Mouse (Mus musculus) limb, embryonic 13.5 days (tissue): Measurements from ENCODE around the gene Fam196b. TPM values are rescaled to one million over a fixed set of nuclear protein-coding genes. Genes with fewer than 3 reads are reported as not detected.
A peak's percentile ranks its signal among the peaks of the same experiment; 100 is the strongest.

Experiments used
- ATAC-seq: fragments of 200-750 bp; cut with Nextera tagmentation; 2 replicates; pipeline ENCODE4 v1.8.0; 2017; ENCODE audit warnings: low read depth, moderate number of reproducible peaks, moderate TSS enrichment; ENCODE audit not compliant: low FRiP score
- H3K27ac ChIP-seq: fragments of 300-500 bp; sonication (generic); 2 replicates; pipeline ENCODE4 v1.5.1; 2015; ENCODE audit warnings: inconsistent platforms, mild to moderate bottlenecking, moderate library complexity
- H3K27me3 ChIP-seq: fragments of 300-500 bp; sonication (generic); 2 replicates; pipeline ENCODE4 v1.6.1; 2015; ENCODE audit warnings: mild to moderate bottlenecking, inconsistent platforms
- H3K36me3 ChIP-seq: fragments of 300-500 bp; sonication (generic); 2 replicates; pipeline ENCODE4 v1.6.1; 2015; ENCODE audit warnings: inconsistent platforms, mild to moderate bottlenecking, moderate library complexity
- H3K4me1 ChIP-seq: fragments of 300-500 bp; sonication (generic); 2 replicates; pipeline ENCODE4 v1.6.1; 2015; ENCODE audit warnings: inconsistent platforms
- H3K4me2 ChIP-seq: fragments of 300-500 bp; sonication (generic); replicated peaks from 2 replicates; pipeline ENCODE4 v1.6.1; 2015; ENCODE audit warnings: inconsistent platforms, mild to moderate bottlenecking, moderate library complexity
- H3K4me3 ChIP-seq: fragments of 300-500 bp; sonication (generic); 2 replicates; pipeline ENCODE4 v1.5.1; 2015; ENCODE audit warnings: moderate library complexity, mild to moderate bottlenecking, inconsistent platforms
- H3K9ac ChIP-seq: fragments of 300-500 bp; sonication (generic); 2 replicates; pipeline ENCODE4 v1.6.1; 2015; ENCODE audit warnings: mild to moderate bottlenecking, inconsistent platforms
- H3K9me3 ChIP-seq: fragments of 300-500 bp; sonication (generic); 2 replicates; pipeline ENCODE4 v1.6.1; 2016; ENCODE audit warnings: inconsistent platforms
- WGBS: fragments of 180-500 bp; shearing (Covaris S2); methylation state at CpG from one replicate; pipeline ENCODE4 v1.1.7; 2015; 5-methylcytosine and 5-hydroxymethylcytosine counted together
- polyA plus RNA-seq: library from polyadenylated mRNA; unstranded; fragments of >200 nt; fragmentation: Nextera tagmentation; extraction: Ambion mirVana; gene quantifications from 2 replicates; pipeline ENCODE4 v1.2.1, GENCODE M21; 2015

The Fam196b gene
- 2.1 and 2.2 TPM in 2 replicates for polyA plus RNA-seq

DNA sequence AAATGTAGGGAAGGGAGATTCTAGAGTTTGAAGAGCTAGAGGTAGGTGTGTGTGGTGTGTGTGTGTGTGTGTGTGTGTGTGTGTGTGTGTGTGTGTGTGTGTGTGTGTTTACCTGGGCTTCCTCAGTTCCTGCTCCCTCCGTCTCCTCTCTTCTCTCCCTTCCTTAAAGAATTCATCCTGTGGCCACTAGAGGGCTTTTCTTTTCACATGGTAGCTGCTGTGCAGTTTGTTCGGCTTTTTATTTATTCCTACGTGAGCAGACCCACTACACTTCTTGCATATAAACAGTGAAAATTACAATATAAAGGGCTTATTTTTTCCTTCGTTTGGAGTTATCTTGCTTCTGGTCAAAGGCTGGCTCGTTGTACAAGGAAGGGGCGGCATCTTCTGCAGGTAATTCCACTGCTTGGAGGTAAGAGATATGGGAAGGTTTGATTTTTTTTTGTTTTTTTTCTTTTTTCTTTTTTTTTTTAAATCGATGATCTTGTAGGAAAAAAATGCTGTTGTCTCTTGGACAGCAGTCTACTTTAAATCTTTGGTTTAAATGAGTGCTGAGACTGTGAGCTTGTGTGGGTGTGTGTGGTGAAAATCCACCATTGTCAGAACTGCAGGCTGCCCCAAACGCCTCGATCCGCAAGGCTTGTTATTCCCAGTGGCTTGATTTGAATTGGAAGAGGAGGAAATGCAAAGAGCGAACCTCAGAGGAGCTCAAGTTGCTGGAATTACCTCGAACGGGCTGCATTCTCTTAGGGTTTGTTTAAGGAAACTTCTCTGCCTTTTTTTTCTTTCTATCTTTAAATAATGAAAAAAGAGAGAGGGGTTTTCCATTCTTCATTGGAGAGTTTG is at the start of gene Fam196b:
Gene Fam196b (plus strand): TSS at position 289 of the 846 bp plus-strand sequence.
- H3K36me3 ChIP-seq: no peaks in the 10 kb centered on the region
- H3K9ac ChIP-seq: 0 out of 2 replicates have a peak within 1 kb of the TSS, but pooled peaks have one; percentile 25
- peak within 1 kb of the TSS; percentile 41 for H3K4me3 ChIP-seq
- H3K4me1 ChIP-seq: peaks cover 27% of the 10 kb centered on the region
- H3K27ac ChIP-seq: no peak within 1 kb of the TSS
- peaks cover 2% of the 10 kb centered on the region; the same call in 1 of the 2 replicates for H3K27me3 ChIP-seq
- H3K4me2 ChIP-seq: peak within 1 kb of the TSS; percentile 65
- 2% methylated on average over 12 of the region's 13 CpGs for WGBS
- no peaks in the 10 kb centered on the region for H3K9me3 ChIP-seq
- 0 out of 2 replicates have a peak, but pooled peaks have one; percentile 55 for ATAC-seq

DNA sequence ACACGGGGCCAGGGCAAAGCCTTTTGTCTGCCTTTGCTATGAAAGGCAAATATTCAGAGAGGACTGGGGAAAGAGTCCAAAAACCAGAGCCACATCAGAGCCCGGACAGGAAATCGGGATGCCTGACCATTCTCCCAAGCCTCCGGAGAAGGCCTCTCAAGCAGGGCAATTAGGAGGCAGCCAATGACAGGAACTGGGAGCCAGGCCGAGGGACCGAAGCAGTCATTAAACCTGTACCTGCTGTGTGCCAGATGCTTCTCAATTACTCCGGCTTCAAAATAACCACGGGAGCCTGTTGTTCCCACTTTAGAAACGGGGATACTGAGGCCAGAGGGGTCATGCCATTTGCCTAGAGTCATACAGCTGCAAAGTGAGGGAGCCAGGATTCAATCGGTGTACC is 42.6 kb upstream of the Fam196b start:
- WGBS: 21% methylated on average over 10 of the region's 10 CpGs
- no peak overlapping the region for H3K4me2 ChIP-seq
- H3K27ac ChIP-seq: no peak overlapping the region
- H3K4me1 ChIP-seq: peaks cover 8% of the 10 kb centered on the region; the same call in 1 of the 2 replicates
- H3K4me3 ChIP-seq: no peak overlapping the region
- no peak overlapping the region for H3K9ac ChIP-seq
- H3K36me3 ChIP-seq: no peaks in the 10 kb centered on the region
- no peaks in the 10 kb centered on the region for H3K27me3 ChIP-seq
- no peaks in the 10 kb centered on the region for H3K9me3 ChIP-seq
- ATAC-seq: no peak

DNA sequence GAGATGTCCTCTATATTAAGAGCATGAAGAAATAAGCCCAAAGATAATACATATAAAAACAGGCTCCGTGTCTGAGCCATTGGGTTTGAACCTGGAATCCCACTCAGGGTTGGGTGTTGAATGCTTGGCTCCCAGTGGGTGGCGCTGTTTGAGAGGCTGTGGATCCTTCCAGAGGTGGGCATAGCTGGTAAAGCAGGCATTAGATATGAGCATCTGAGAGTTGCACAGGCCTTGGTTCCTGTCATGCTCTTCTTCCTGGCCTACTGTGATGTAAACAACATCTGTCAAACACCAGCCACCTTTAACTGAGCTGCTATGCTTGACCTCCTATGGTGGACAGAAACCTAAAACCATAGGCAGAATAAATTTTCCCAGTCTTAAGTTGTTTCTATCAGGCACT is 38.7 kb upstream of the Fam196b start:
- Histone ChIP-seq H3K4me3 (no peak overlapping the region), H3K9me3 (no peaks in the 10 kb centered on the region), H3K9ac (no peak overlapping the region), H3K27me3 (no peaks in the 10 kb centered on the region), H3K4me1 (peaks cover 8% of the 10 kb centered on the region; the same call in 1 of the 2 replicates), H3K4me2 (no peak overlapping the region), H3K36me3 (no peaks in the 10 kb centered on the region), H3K27ac (no peak overlapping the region)
- no peak for ATAC-seq
- WGBS: 48% methylated on average over 2 of the region's 2 CpGs

DNA sequence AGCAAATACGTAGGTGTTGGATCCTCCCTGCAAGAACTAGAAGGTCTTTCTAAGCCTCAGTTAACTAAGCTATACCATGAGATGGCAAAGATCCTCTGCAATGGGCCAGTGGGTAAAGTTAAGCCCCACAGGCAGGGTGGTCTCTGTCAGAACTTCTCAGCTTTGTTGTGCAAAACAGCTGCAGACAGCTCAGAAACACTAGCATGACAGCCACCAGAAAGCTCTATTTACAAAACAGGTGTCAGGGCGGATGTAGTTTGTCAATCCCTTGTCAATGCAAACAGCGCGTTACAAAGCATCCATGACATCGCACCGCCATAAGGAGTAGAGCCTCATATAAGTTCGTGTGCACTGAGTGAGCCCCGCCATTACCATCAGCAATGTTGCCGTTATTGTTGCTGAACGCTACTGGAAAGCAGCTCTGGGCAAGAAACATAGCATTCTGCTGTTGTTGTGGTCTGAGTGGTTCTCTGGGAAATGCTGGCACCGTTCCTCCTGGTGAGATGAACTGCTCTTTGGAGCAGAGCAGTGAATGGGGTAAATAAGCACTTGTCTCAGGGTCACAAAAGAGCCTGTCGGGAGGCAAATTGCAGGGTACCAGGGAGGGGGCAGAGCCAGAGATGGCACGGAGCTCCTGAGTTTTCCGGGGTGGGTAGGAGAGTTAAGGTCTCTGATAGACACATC is 38.1 kb upstream of the Fam196b start:
- WGBS: 70% methylated on average over 14 of the region's 14 CpGs
- H3K4me2 ChIP-seq: no peak overlapping the region
- H3K4me3 ChIP-seq: no peak overlapping the region
- ATAC-seq: no peak
- H3K9ac ChIP-seq: no peak overlapping the region
- peaks cover 8% of the 10 kb centered on the region; the same call in 1 of the 2 replicates for H3K4me1 ChIP-seq
- no peaks in the 10 kb centered on the region for H3K36me3 ChIP-seq
- H3K9me3 ChIP-seq: no peaks in the 10 kb centered on the region
- no peak overlapping the region for H3K27ac ChIP-seq
- no peaks in the 10 kb centered on the region for H3K27me3 ChIP-seq

DNA sequence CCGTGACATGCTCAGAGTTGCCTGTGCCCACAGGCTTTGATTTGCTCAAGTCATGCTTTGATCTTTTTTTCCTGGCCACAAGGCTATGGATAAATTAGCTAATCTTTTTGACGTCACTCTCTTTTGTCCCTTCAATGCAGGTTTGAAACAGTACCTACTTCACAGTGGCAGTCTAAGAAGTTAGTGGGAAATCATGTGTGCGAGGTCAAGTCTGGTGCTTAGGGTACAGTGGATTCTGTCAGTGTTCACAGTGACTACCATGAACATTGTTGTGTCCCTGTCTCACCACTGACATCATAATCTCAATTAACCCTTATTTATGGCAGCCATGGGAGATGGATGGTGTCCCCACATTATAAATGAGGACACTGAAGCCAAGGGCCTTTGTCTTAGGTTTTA is 37.6 kb upstream of the Fam196b start:
- 70% methylated on average over 3 of the region's 3 CpGs for WGBS
- H3K36me3 ChIP-seq: no peaks in the 10 kb centered on the region
- no peak overlapping the region for H3K4me3 ChIP-seq
- peaks cover 3% of the 10 kb centered on the region; the same call in 1 of the 2 replicates for H3K4me1 ChIP-seq
- no peak overlapping the region for H3K9ac ChIP-seq
- no peak overlapping the region for H3K4me2 ChIP-seq
- H3K27ac ChIP-seq: no peak overlapping the region
- H3K27me3 ChIP-seq: no peaks in the 10 kb centered on the region
- no peaks in the 10 kb centered on the region for H3K9me3 ChIP-seq
- ATAC-seq: no peak

DNA sequence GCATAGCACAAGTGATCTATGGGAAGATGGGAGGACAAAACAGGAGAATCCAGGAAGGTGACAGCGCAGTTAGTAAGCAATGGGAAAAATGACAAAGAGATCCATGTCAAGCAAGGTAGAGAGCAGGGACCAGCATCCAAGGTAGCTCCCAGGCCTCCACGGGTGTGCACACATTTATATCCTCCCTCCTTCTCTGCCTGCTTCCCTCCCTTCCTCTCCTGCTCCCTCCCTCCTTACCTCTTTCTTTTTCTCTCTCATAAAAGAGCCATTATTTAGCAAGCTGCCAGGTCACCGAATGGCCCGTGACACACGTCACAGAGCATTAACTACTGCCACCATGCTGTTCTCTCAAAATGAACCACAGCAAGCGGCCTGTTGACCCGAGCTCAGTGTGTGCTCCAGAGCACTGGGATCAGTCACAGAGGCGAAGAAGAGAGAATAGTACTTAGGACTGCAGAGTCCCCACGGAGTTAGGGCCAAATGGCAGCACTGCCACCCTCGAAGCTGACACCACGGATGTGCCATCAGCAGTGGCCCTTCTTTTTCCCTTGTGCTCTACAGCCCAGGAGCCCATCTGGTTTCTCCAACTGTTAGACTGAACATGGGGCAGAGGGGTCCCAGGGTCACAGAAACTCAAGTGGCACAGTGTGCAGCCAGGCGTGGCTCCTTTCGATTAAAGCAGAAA is 30.4 kb upstream of the Fam196b start:
- 30% methylated on average over 13 of the region's 13 CpGs for WGBS
- H3K36me3 ChIP-seq: no peaks in the 10 kb centered on the region
- no peak overlapping the region for H3K27ac ChIP-seq
- H3K27me3 ChIP-seq: no peaks in the 10 kb centered on the region
- no peak overlapping the region for H3K4me2 ChIP-seq
- no peaks in the 10 kb centered on the region for H3K9me3 ChIP-seq
- H3K4me1 ChIP-seq: peaks cover 5% of the 10 kb centered on the region; the same call in 1 of the 2 replicates
- no peak overlapping the region for H3K9ac ChIP-seq
- no peak overlapping the region for H3K4me3 ChIP-seq
- ATAC-seq: no peak

DNA sequence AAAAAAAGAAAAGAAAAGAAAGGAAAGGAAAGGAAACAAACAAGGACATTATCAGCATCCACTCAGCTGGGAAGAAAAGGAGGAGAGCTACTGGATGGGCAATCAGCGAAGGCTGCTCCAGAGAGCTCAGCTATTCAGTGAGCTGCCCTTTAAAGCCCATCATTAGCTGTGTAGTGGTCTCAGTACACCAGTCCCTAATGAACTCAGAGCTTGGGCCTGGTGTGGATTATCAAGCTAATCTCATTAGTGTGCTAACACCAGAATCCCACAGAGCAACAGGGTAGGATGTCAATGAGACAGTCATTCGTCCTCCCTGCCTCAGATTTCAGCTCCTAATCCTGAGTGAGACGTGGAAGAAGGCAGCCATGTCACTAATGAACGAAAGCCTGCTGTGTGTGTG is 24.4 kb upstream of the Fam196b start:
- H3K4me2 ChIP-seq: no peak overlapping the region
- H3K36me3 ChIP-seq: no peaks in the 10 kb centered on the region
- WGBS: 32% methylated on average over 4 of the region's 4 CpGs
- H3K4me1 ChIP-seq: no peaks in the 10 kb centered on the region
- ATAC-seq: no peak
- H3K9ac ChIP-seq: no peak overlapping the region
- H3K27ac ChIP-seq: no peak overlapping the region
- no peak overlapping the region for H3K4me3 ChIP-seq
- H3K9me3 ChIP-seq: no peaks in the 10 kb centered on the region
- H3K27me3 ChIP-seq: no peaks in the 10 kb centered on the region

DNA sequence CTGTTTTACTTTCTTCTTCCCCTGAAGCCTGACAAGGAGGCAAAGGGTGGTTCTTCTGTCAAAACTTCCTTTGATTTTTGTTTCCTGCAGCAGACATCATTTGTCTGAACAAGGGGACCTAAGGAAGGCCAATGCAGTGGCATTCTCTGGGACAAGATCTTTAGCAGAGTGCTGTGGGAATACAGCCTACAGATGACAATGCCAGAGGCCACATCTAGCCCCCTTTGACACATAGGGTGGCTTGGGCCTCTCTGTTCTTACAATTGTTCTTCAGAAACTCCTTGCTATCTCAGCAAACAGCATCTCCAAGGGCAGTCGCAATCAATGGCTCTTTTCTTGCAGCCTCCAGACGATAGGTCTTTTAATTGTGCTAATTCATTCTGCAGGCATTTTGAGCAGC is 23.9 kb upstream of the Fam196b start:
- Histone ChIP-seq H3K27me3 (no peaks in the 10 kb centered on the region), H3K9me3 (no peaks in the 10 kb centered on the region), H3K36me3 (no peaks in the 10 kb centered on the region), H3K4me2 (no peak overlapping the region), H3K4me3 (no peak overlapping the region), H3K9ac (no peak overlapping the region), H3K4me1 (no peaks in the 10 kb centered on the region), H3K27ac (no peak overlapping the region)
- 39% methylated on average over 2 of the region's 2 CpGs for WGBS
- ATAC-seq: no peak

DNA sequence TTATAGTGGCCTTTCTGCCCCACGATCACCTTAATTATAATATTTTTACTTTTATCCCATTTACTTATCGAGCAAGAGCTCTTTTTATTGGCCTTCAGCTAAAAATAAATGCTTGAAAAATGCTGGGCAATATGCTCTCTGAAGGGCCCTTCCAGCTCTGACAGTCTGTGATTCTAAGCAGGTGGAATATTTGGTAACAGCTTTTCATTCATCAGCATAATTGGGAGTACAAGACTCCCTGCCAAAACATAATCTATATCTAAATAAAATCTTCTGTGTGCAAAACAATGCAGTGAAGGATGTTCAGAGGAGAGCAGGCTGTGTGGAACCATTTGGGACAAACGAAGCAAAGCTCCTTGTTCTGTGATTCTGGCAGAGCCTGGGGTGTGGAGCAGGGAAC is 23.3 kb upstream of the Fam196b start:
- no peaks in the 10 kb centered on the region for H3K36me3 ChIP-seq
- H3K4me2 ChIP-seq: no peak overlapping the region
- no peak overlapping the region for H3K9ac ChIP-seq
- no peaks in the 10 kb centered on the region for H3K27me3 ChIP-seq
- no peak overlapping the region for H3K27ac ChIP-seq
- no peaks in the 10 kb centered on the region for H3K4me1 ChIP-seq
- 53% methylated on average over 3 of the region's 3 CpGs for WGBS
- no peak overlapping the region for H3K4me3 ChIP-seq
- H3K9me3 ChIP-seq: no peaks in the 10 kb centered on the region
- no peak for ATAC-seq

DNA sequence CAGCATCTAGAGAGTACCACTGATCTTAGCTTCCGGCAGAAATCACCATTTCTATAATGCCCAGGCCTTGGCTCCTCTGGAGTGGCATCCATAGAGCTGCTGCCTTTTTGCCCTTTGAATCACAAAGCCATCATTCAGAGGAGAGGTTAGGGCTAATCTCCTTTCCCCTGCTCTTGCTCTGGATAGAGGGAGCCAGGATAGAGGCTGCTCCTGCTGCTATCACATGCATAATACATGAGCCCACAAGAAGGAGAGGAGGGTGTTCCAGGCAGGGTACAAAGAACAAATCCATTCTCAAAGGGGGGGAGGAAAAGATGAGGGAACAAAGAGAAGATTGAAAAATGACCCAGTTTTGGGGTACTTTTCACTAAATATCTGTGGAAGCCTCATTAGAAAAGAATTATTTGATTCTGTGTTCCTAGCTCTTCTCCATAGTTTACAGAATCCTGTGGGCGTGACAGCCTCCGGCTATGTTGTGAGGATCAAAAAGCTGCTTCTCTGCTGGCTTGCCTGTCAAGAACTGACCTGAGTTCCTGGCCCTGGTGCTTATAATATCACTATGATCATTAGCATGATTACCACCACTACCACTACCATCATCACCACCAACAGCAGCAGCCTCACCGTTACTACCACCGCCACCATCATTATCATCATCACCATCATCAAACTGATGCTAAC is 16.8 kb upstream of the Fam196b start:
- Histone ChIP-seq H3K27me3 (no peaks in the 10 kb centered on the region), H3K27ac (no peak overlapping the region), H3K9ac (no peak overlapping the region), H3K4me1 (no peaks in the 10 kb centered on the region), H3K4me2 (no peak overlapping the region), H3K36me3 (no peaks in the 10 kb centered on the region), H3K4me3 (no peak overlapping the region), H3K9me3 (no peaks in the 10 kb centered on the region)
- 80% methylated on average over 5 of the region's 5 CpGs for WGBS
- ATAC-seq: no peak

DNA sequence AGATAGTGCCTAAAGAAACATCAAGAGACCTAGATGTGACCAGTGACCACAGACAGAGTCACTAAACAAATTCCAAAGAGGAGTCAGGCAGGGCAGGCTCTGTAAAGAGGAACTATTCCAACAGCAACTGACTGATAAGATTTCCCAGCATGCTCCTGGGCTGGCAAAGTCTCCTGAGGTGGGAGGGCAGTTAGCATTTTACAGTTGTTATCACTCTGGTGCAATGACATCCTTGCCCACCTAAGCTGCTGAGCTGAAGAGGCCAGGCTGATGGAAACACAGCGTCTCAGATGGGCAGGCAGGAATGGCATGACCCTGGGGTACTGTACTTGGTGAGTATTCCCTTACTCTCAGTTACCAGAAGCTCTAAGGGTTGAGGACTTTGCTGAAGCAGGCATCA is 15.1 kb upstream of the Fam196b start:
- Histone ChIP-seq H3K4me3 (no peak overlapping the region), H3K27ac (no peak overlapping the region), H3K9ac (no peak overlapping the region), H3K36me3 (no peaks in the 10 kb centered on the region), H3K4me1 (0 out of 2 replicates have a peak, but pooled peaks cover 5% of the 10 kb centered on the region), H3K27me3 (no peaks in the 10 kb centered on the region), H3K9me3 (no peaks in the 10 kb centered on the region), H3K4me2 (no peak overlapping the region)
- no peak for ATAC-seq
- WGBS: 81% methylated on average over 1 of the region's 1 CpGs
